Mouse (Mus musculus): ENCODE results near the gene Enc1. TPM values are rescaled to one million over a fixed set of nuclear protein-coding genes. Genes with fewer than 3 reads are reported as not detected.

Gene Enc1
- polyA plus RNA-seq, 1 experiment from 2014 or later = 94.5 TPM

GRCm38 (mm10) chr13:97201896-97202295, 39.0 kb upstream of the Enc1 start:
- H3K4me3 ChIP-seq (ENCODE audit: low read depth, low read length) = no peak overlapping the region
- ATAC-seq (ENCODE audit: low read depth) = no peak
- no peaks in the 10 kb centered on the region for H3K27me3 ChIP-seq (ENCODE audit: control insufficient read depth, insufficient read depth, low read length)

GRCm38 (mm10) chr13:97205052-97205701, 35.7 kb upstream of the Enc1 start:
- Histone ChIP-seq H3K9me3 (ENCODE audit: control insufficient read depth, low read length) (no peaks in the 10 kb centered on the region), H3K4me3 (ENCODE audit: low read depth, low read length) (peak overlapping the region; percentile 26), H3K4me1 (ENCODE audit: control insufficient read depth, insufficient read depth, low read length) (no peaks in the 10 kb centered on the region), H3K4me2 (ENCODE audit: low read depth, low read length) (peak overlapping the region; percentile 54), H3K27me3 (ENCODE audit: control insufficient read depth, insufficient read depth, low read length) (no peaks in the 10 kb centered on the region), H3K9ac (replicated peaks; ENCODE audit: low read depth, low read length) (no peak overlapping the region; the same call in 1 of the 2 replicates), H3K27ac (ENCODE audit: low read depth, low read length) (0 out of 2 replicates have a peak overlapping the region, but pooled peaks have one; percentile 6), H3K36me3 (ENCODE audit: control insufficient read depth, insufficient read depth, low read length) (no peaks in the 10 kb centered on the region)
- peak; percentile 61; the same call in 1 of the 2 replicates for ATAC-seq (ENCODE audit: low read depth)
- WGBS = 15% methylated on average over 18 of the region's 18 CpGs

More at GRCm38 (mm10) chr13:97201896-97202295, 39.0 kb upstream of the Enc1 start:
- Histone ChIP-seq H3K36me3 (ENCODE audit: control insufficient read depth, insufficient read depth, low read length) (no peaks in the 10 kb centered on the region), H3K4me2 (ENCODE audit: low read depth, low read length) (no peak overlapping the region), H3K9ac (replicated peaks; ENCODE audit: low read depth, low read length) (no peak overlapping the region), H3K4me1 (ENCODE audit: control insufficient read depth, insufficient read depth, low read length) (no peaks in the 10 kb centered on the region; the same call in 1 of the 2 replicates), H3K9me3 (ENCODE audit: control insufficient read depth, low read length) (no peaks in the 10 kb centered on the region), H3K27ac (ENCODE audit: low read depth, low read length) (no peak overlapping the region)
- 76% methylated on average over 4 of the region's 4 CpGs for WGBS

- Histone ChIP-seq H3K36me3 (ENCODE audit: control insufficient read depth, insufficient read depth, low read length) (no peaks in the 10 kb centered on the region), H3K27ac (ENCODE audit: low read depth, low read length) (no peak overlapping the region), H3K4me1 (ENCODE audit: control insufficient read depth, insufficient read depth, low read length) (no peaks in the 10 kb centered on the region), H3K4me2 (ENCODE audit: low read depth, low read length) (no peak overlapping the region), H3K4me3 (ENCODE audit: low read depth, low read length) (no peak overlapping the region), H3K9me3 (ENCODE audit: control insufficient read depth, low read length) (no peaks in the 10 kb centered on the region), H3K9ac (replicated peaks; ENCODE audit: low read depth, low read length) (no peak overlapping the region), H3K27me3 (ENCODE audit: control insufficient read depth, insufficient read depth, low read length) (no peaks in the 10 kb centered on the region)
- WGBS = 95% methylated on average over 2 of the region's 2 CpGs
- ATAC-seq (ENCODE audit: low read depth) = no peak
These were observed 34.9 kb upstream of the Enc1 start for GRCm38 (mm10) chr13:97206046-97206445.

GRCm38 (mm10) chr13:97207472-97208111, 33.3 kb upstream of the Enc1 start:
- Histone ChIP-seq H3K27me3 (ENCODE audit: control insufficient read depth, insufficient read depth, low read length) (no peaks in the 10 kb centered on the region), H3K9ac (replicated peaks; ENCODE audit: low read depth, low read length) (no peak overlapping the region), H3K27ac (ENCODE audit: low read depth, low read length) (no peak overlapping the region), H3K4me3 (ENCODE audit: low read depth, low read length) (no peak overlapping the region), H3K4me1 (ENCODE audit: control insufficient read depth, insufficient read depth, low read length) (no peaks in the 10 kb centered on the region), H3K36me3 (ENCODE audit: control insufficient read depth, insufficient read depth, low read length) (no peaks in the 10 kb centered on the region), H3K4me2 (ENCODE audit: low read depth, low read length) (no peak overlapping the region), H3K9me3 (ENCODE audit: control insufficient read depth, low read length) (no peaks in the 10 kb centered on the region)
- 86% methylated on average over 7 of the region's 7 CpGs for WGBS
- no peak for ATAC-seq (ENCODE audit: low read depth)

GRCm38 (mm10) chr13:97208112-97208478, 32.8 kb upstream of the Enc1 start:
- Histone ChIP-seq H3K4me1 (ENCODE audit: control insufficient read depth, insufficient read depth, low read length) (no peaks in the 10 kb centered on the region), H3K9ac (replicated peaks; ENCODE audit: low read depth, low read length) (no peak overlapping the region), H3K4me3 (ENCODE audit: low read depth, low read length) (no peak overlapping the region), H3K9me3 (ENCODE audit: control insufficient read depth, low read length) (no peaks in the 10 kb centered on the region), H3K27ac (ENCODE audit: low read depth, low read length) (no peak overlapping the region), H3K4me2 (ENCODE audit: low read depth, low read length) (no peak overlapping the region), H3K27me3 (ENCODE audit: control insufficient read depth, insufficient read depth, low read length) (no peaks in the 10 kb centered on the region), H3K36me3 (ENCODE audit: control insufficient read depth, insufficient read depth, low read length) (no peaks in the 10 kb centered on the region)
- 68% methylated on average over 7 of the region's 7 CpGs for WGBS
- no peak for ATAC-seq (ENCODE audit: low read depth)

- 73% methylated on average over 3 of the region's 3 CpGs for WGBS
- ATAC-seq (ENCODE audit: low read depth) = no peak
These were observed 32.4 kb upstream of the Enc1 start for GRCm38 (mm10) chr13:97208500-97209010.

GRCm38 (mm10) chr13:97214583-97215268, 26.2 kb upstream of the Enc1 start:
- Histone ChIP-seq H3K36me3 (ENCODE audit: control insufficient read depth, insufficient read depth, low read length) (no peaks in the 10 kb centered on the region), H3K9me3 (ENCODE audit: control insufficient read depth, low read length) (no peaks in the 10 kb centered on the region), H3K4me1 (ENCODE audit: control insufficient read depth, insufficient read depth, low read length) (no peaks in the 10 kb centered on the region), H3K4me2 (ENCODE audit: low read depth, low read length) (no peak overlapping the region), H3K4me3 (ENCODE audit: low read depth, low read length) (no peak overlapping the region), H3K9ac (replicated peaks; ENCODE audit: low read depth, low read length) (no peak overlapping the region), H3K27me3 (ENCODE audit: control insufficient read depth, insufficient read depth, low read length) (no peaks in the 10 kb centered on the region), H3K27ac (ENCODE audit: low read depth, low read length) (no peak overlapping the region)
- 58% methylated on average over 3 of the region's 3 CpGs for WGBS
- ATAC-seq (ENCODE audit: low read depth) = no peak

More at GRCm38 (mm10) chr13:97208500-97209010, 32.4 kb upstream of the Enc1 start:
- H3K4me2 ChIP-seq (ENCODE audit: low read depth, low read length) = no peak overlapping the region
- H3K36me3 ChIP-seq (ENCODE audit: control insufficient read depth, insufficient read depth, low read length) = no peaks in the 10 kb centered on the region
- H3K27ac ChIP-seq (ENCODE audit: low read depth, low read length) = no peak overlapping the region
- no peaks in the 10 kb centered on the region for H3K9me3 ChIP-seq (ENCODE audit: control insufficient read depth, low read length)
- H3K4me1 ChIP-seq (ENCODE audit: control insufficient read depth, insufficient read depth, low read length) = no peaks in the 10 kb centered on the region
- no peaks in the 10 kb centered on the region for H3K27me3 ChIP-seq (ENCODE audit: control insufficient read depth, insufficient read depth, low read length)
- H3K4me3 ChIP-seq (ENCODE audit: low read depth, low read length) = no peak overlapping the region
- no peak overlapping the region for H3K9ac ChIP-seq (replicated peaks; ENCODE audit: low read depth, low read length)

GRCm38 (mm10) chr13:97215563-97215962, 25.3 kb upstream of the Enc1 start:
- Histone ChIP-seq H3K27ac (ENCODE audit: low read depth, low read length) (no peak overlapping the region), H3K36me3 (ENCODE audit: control insufficient read depth, insufficient read depth, low read length) (no peaks in the 10 kb centered on the region), H3K4me1 (ENCODE audit: control insufficient read depth, insufficient read depth, low read length) (no peaks in the 10 kb centered on the region), H3K9ac (replicated peaks; ENCODE audit: low read depth, low read length) (no peak overlapping the region), H3K27me3 (ENCODE audit: control insufficient read depth, insufficient read depth, low read length) (no peaks in the 10 kb centered on the region), H3K4me3 (ENCODE audit: low read depth, low read length) (no peak overlapping the region), H3K9me3 (ENCODE audit: control insufficient read depth, low read length) (no peaks in the 10 kb centered on the region), H3K4me2 (ENCODE audit: low read depth, low read length) (no peak overlapping the region)
- WGBS = 58% methylated on average over 4 of the region's 4 CpGs
- ATAC-seq (ENCODE audit: low read depth) = no peak; the same call in 1 of the 2 replicates

GRCm38 (mm10) chr13:97216196-97216595, 24.7 kb upstream of the Enc1 start:
- H3K27ac ChIP-seq (ENCODE audit: low read depth, low read length) = no peak overlapping the region
- H3K9ac ChIP-seq (replicated peaks; ENCODE audit: low read depth, low read length) = no peak overlapping the region
- H3K4me2 ChIP-seq (ENCODE audit: low read depth, low read length) = no peak overlapping the region
- H3K9me3 ChIP-seq (ENCODE audit: control insufficient read depth, low read length) = no peaks in the 10 kb centered on the region
- no peak for ATAC-seq (ENCODE audit: low read depth)
- no peaks in the 10 kb centered on the region for H3K36me3 ChIP-seq (ENCODE audit: control insufficient read depth, insufficient read depth, low read length)
- WGBS = 65% methylated on average over 5 of the region's 5 CpGs
- no peak overlapping the region for H3K4me3 ChIP-seq (ENCODE audit: low read depth, low read length)
- no peaks in the 10 kb centered on the region for H3K4me1 ChIP-seq (ENCODE audit: control insufficient read depth, insufficient read depth, low read length)
- no peaks in the 10 kb centered on the region for H3K27me3 ChIP-seq (ENCODE audit: control insufficient read depth, insufficient read depth, low read length)

Data from neural tube, embryonic 14.5 days (tissue).